Mouse (Mus musculus): Measurements from ENCODE around the gene Ak8. TPM values are rescaled to one million over a fixed set of nuclear protein-coding genes. Genes with fewer than 3 reads are reported as not detected.
A peak's percentile ranks its signal among the peaks of the same experiment; 100 is the strongest.

Ak8 gene
- total RNA-seq, 2 experiments from 2014 or later: not detected

GRCm38 (mm10) chr2:28723912-28724311 lies 23.9 kb downstream of the Ak8 start:
- intact Hi-C loops (cut with DNase I; ENCODE audit: low total_unique reads): no loop called here
- no peak for DNase-seq

GRCm38 (mm10) chr2:28727786-28728404 lies 27.9 kb downstream of the Ak8 start:
- intact Hi-C loops (cut with DNase I; ENCODE audit: low total_unique reads): no loop called here
- no peak for DNase-seq

DNA sequence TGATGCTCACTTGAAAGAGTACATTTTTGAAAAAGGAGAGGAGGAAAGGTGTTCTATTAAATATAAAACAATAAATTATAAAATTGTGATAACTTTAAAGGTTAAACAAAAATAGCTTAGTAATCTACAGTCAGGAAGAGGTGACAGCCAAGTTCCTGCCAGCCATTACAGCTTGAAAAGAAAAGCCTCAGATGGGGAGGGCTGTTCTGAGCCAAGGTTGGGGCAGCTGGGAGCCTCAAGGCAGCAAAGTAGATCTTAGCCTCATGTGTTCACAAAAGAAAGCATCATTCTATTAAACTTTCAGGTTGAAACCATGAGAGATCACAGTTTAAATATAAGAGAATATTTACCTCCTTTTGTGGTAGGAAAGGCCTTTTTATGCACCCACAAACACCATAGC lies 30.7 kb downstream of the Ak8 start:
- DNase-seq: no peak
- intact Hi-C loops (cut with DNase I; ENCODE audit: low total_unique reads): no loop called here

DNA sequence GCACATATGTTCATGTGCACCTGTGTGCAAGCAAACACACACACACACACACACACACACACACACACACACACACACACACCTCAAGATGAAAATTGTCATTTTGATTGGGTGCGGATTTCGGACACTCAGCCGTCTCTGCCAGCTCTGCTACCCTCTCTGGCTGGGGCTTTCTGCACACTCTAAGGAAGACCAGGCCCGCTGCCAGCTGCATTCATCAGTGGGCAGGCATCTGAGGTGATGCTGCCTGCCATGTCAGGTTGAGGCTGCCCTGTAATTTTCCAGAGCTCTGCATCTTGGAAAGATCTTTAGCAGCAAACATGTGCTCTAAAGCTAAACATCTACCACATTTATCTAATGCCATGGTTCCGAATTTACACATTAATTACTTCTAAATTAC lies 37.1 kb downstream of the Ak8 start:
- no peak for DNase-seq
- intact Hi-C loops (cut with DNase I; ENCODE audit: low total_unique reads): no loop called here

GRCm38 (mm10) chr2:28740159-28740558 lies 40.2 kb downstream of the Ak8 start:
- no peak for DNase-seq
- intact Hi-C loops (cut with DNase I; ENCODE audit: low total_unique reads): no loop called here

DNA sequence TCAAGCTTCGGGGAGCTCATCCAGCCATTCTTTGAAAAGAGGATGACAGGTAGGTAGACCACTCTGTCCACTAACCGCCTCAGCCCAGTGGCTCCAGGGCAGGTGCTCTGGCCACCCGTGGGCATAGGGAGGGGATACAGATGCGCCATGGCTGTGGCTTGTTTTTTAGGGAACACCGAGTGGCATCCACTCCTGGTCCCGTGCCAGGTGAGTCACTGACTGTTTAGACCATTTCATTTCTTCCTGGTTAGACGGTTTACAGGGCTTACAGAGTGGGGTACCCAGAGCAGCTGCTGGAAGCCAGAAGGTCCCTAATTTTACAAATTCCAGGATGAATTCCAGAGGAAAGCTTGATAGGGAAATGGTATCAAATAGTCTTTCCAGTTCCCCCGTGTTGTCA lies 42.7 kb downstream of the Ak8 start:
- intact Hi-C loops (cut with DNase I; ENCODE audit: low total_unique reads): no loop called here
- DNase-seq: no peak

GRCm38 (mm10) chr2:28746682-28747332 lies 46.8 kb downstream of the Ak8 start:
- no peak for DNase-seq
- intact Hi-C loops (cut with DNase I; ENCODE audit: low total_unique reads): no loop called here

DNA sequence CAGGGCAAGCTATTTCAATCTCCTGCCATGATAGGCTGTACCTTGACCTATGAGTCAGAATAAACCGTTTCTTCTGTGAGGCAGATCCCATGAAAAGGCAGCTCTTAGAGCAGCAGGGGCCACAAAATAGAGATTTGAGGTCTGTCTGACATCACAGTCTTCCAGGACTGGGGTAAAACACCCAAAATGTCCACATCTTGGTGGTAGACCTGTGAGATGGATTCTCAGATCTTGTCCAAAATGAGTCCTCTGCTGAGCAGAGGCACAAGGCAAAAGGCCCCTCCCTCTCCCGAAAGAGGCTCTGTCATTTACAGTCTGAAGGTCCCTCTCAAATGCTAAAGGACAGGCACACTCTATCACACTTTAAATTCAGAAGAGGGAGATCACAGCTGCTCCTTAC lies 47.7 kb downstream of the Ak8 start:
- no peak for DNase-seq
- intact Hi-C loops (cut with DNase I; ENCODE audit: low total_unique reads): no loop called here

DNA sequence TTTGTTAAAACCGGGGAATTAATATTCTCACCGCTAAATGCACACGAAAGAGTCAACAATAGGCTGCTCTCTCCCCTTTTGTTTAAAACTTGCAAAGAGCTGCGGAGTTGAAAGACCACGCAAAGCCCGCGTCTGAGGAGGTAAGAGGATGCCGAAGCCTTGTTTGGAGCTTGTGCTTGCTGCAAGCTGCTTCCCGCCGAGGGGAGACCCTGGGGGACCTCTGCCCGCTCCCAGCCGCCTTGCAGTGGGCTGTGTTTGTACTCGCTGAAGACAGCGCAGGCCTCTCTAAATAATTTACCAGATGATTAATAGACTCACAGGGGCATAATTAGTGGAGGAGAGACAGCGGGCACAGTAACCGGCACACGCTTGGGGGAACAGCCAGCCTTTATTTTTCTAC lies 51.2 kb downstream of the Ak8 start:
- intact Hi-C loops (cut with DNase I; ENCODE audit: low total_unique reads): loop anchor here (5.0 kb wide), 1 partner anchor 301 kb away; no protein-coding TSS in a partner anchor
- DNase-seq: no peak

- intact Hi-C loops (cut with DNase I; ENCODE audit: low total_unique reads): loop anchor here (5.0 kb wide), 1 partner anchor 301 kb away; no protein-coding TSS in a partner anchor
- no peak for DNase-seq
These were observed 51.7 kb downstream of the Ak8 start for GRCm38 (mm10) chr2:28751658-28752057.

DNA sequence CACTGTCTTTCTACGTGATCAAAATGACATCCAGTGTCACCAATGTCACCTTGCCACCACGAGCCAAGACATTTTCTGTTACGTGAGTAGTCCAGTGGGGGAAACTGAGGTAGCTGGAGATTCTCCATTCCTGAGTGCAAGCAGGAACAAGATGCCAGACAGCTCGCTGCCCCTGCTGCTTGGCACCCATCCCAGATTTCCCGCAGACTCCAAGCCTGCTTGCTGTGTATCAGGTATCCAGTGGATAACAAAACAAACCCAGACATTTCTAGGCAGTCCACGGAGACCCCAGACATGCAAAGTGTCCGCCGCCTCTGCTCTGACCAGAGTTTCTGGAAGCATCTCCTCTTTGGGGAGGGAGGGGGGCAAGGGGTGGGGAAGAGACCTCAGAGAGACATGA lies 52.4 kb downstream of the Ak8 start:
- intact Hi-C loops (cut with DNase I; ENCODE audit: low total_unique reads): loop anchor here (5.0 kb wide), 1 partner anchor 300 kb away; no protein-coding TSS in a partner anchor
- no peak for DNase-seq

DNA sequence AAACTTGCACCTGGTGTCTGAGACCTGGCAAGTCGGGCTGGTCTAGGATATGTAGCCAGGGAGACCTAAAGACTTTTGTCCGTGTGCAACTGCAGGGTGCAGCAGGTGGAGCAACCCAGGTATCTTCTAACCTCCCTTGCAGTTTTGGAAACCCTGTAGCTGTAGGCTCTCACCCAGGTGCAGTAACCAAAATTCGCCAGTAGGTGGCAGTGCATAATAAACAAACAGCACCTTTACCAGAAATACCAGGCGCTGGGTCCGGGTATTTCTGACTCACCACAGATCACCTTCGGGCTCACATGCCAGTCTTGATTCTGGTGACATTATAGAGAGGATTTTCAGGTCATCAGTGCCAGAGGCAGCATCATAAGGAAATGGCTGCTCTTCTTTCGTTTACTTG lies 55.5 kb downstream of the Ak8 start:
- peak; percentile 67 for DNase-seq
- intact Hi-C loops (cut with DNase I; ENCODE audit: low total_unique reads): loop anchor here (5.0 kb wide), 1 partner anchor 222 kb away; no protein-coding TSS in a partner anchor

- peak; percentile 59 for DNase-seq
- intact Hi-C loops (cut with DNase I; ENCODE audit: low total_unique reads): loop anchor here (5.0 kb wide), 1 partner anchor 221 kb away; no protein-coding TSS in a partner anchor
These were observed 56.2 kb downstream of the Ak8 start for GRCm38 (mm10) chr2:28756201-28756600.

- DNase-seq: no peak
- intact Hi-C loops (cut with DNase I; ENCODE audit: low total_unique reads): loop anchor here (5.0 kb wide), 1 partner anchor 218 kb away; no protein-coding TSS in a partner anchor
These were observed 59.5 kb downstream of the Ak8 start for GRCm38 (mm10) chr2:28759441-28759840.

DNA sequence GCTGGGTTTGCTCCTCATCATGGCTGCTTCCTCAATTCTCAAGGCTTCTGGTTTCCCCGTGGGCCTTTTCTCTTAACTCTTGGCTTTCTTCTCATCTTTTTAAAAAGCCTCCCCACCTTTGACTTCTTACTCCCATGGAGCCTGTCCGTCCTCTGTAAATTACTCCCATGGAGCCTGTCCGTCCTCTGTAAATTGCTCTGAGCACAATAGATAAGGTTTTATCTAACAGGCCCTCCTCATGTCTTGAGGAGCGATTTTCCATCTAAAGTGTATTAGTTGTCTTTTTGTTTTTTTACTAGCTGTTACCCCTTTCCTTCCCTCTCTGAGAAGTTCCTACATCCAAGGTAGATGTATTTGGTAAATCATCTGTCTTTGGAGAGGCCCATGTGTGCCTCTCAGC lies 66.6 kb downstream of the Ak8 start:
- DNase-seq: no peak
- intact Hi-C loops (cut with DNase I; ENCODE audit: low total_unique reads): no loop called here

- intact Hi-C loops (cut with DNase I; ENCODE audit: low total_unique reads): no loop called here
- DNase-seq: no peak
These were observed 67.1 kb downstream of the Ak8 start for GRCm38 (mm10) chr2:28767041-28767440.

DNA sequence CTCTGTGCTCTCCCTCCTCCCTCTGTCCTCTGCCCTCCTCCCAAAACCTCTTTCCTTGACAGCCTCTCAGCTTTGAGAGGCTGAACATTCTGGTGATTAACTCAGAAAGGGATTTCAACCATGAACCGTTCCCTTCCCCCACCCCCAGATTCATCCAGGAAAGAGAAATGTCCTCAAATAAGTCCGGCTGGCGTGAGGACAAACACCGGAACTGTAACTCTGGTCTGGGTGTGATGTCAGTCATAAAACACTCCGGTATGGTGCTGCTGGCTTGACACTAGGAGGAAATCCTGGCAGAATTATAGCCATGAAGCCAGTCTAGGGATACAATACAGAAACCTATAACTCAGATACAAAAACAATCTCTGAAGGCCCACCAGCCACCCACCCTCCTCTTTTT lies 70.7 kb downstream of the Ak8 start:
- intact Hi-C loops (cut with DNase I; ENCODE audit: low total_unique reads): no loop called here
- DNase-seq: no peak

DNA sequence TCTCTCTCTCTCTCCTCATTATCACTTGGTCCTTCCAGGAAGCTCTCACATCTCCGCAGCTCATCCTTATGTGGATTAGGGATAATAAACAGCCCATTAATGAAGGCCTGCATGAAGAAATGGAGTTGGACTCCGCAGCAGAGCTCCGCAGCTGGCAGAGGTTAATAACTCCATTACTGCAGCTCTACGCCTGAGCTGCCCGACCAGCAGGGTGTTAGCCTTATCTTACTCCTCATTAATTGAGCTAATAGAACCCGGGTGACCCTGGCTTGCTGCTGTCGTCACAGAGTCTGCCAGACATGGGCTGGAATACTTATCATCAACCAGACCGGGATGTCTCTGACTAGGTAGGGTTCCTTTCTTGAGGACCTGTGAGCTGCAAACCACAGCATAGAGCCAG lies 74.1 kb downstream of the Ak8 start:
- no peak for DNase-seq

GRCm38 (mm10) chr2:28776728-28777127 lies 76.8 kb downstream of the Ak8 start:
- intact Hi-C loops (cut with DNase I; ENCODE audit: low total_unique reads): no loop called here

More for the DNA sequence above, 74.1 kb downstream of the Ak8 start:
- intact Hi-C loops (cut with DNase I; ENCODE audit: low total_unique reads): no loop called here

DNA sequence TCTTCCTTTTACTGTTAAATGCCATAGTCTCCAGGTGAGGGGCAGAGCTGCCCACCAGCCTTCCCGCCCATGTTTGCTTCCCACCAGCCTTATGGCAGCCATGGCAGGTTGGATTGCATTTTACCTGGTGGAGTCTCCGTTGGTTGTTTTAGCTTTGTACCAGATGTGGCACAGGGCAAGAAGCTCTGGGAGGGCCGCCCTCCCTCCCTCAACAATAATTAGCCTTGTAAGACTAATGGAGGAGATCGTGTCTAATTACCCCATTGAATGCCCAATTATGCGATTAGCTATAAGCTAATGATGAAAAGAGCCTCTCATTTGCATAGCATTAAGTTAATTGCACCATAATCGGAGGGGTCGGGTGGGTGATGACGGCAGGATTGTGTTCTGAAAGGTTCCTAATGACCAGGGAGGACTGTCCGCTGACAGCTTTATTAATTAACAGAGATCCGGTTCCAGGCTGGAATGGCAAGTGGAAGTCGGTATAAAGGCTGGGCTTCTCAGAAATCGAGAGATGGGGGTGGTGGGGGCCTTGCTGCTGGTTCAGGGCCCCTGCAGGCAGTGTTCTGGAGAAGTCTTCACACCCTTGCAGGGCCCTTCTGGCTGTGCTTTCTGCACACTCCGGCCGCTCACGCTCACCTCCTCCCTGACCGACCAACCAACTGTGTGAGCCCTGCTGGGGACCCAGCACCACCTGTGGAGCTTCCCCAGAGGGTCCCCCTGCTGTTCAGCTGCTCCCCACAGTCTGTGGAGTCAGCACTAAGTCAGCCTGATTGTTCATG lies 80.2 kb downstream of the Ak8 start:
- no peak for DNase-seq
- intact Hi-C loops (cut with DNase I; ENCODE audit: low total_unique reads): no loop called here

More at GRCm38 (mm10) chr2:28776728-28777127, 76.8 kb downstream of the Ak8 start:
- no peak for DNase-seq
